Mouse (Mus musculus) brain, embryonic 18.5 days (tissue): ENCODE data around the gene Tmbim7.

Experiments
- DNase-seq: peaks from one replicate; pipeline ENCODE4 v3.0.0-alpha.2; 2012; ENCODE audit warnings: low read depth, low spot score

Tmbim7 gene

DNA sequence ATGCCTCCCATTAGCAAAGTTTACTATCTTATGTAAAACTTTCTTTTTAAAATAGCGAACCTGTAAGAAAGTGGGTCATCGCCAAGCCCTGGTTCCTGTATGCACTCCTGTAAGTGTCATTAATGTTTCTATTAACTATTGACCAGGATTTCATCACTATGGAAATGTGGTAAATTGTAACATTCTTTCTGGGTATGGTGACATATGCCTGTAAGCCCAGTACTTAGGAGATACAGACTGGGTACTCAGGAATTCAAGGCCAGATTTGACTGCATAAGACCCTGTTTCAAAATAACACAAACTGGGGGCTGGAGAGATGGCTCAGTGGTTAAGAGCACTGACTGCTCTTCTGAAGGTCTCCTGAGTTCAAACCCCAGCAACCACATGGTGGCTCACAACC lies 14.2 kb downstream of the Tmbim7 start:
- DNase-seq = no peak

DNA sequence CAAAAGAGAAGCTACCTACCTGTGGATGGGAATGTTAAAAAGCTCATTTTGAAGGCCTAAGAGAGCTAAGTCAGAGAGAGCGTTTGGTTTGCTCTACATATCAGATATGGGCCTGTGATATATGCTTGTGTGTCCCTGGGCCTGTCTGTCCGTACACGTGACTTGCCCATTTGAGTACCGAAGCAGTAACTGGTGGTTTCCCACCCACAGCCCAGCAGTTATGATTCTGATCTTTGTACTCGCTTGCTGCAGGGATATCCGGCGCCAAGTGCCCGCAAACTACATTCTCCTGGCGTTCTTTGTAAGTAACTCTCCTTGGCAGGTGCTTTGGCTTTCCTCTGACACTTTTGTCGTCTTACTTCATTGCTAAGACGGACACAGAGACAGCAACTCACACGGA lies 15.6 kb downstream of the Tmbim7 start:
- DNase-seq = no peak

DNA sequence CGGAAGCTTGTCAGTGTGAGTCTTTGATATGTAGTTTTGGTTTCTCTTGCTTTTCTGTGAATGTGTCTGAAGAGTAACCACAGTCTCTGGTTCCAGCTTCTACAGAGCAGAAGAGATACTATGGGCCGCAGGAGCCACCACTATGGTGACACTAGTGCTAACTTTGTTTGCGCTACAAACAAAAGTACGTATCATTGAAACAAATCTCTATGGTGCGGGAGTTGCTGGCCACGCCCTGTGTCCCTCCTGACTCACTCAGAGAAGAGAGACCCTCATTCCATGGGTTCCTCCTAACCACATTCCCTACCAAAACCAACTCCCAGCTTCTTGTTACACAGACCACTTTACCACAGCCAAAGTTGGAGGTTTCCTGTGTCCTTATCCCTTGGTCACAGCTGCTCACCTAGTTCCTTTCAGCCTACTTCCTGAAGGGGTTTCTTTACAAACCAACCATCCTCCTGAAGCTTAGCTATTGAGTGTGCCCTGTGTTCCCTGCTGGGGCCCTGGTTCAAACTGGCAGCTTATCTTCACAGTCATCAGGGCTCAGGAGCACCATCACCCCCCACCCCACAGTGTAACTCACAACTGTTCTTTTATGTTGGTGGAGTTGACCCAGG lies 19.1 kb downstream of the Tmbim7 start:
- no peak for DNase-seq

- DNase-seq = no peak
These were observed 37.3 kb downstream of the Tmbim7 start for GRCm38 (mm10) chr5:3688298-3688697.

GRCm38 (mm10) chr5:3691283-3691682 lies 40.3 kb downstream of the Tmbim7 start:
- no peak for DNase-seq

GRCm38 (mm10) chr5:3692956-3693355 lies 42.0 kb downstream of the Tmbim7 start:
- no peak for DNase-seq

DNA sequence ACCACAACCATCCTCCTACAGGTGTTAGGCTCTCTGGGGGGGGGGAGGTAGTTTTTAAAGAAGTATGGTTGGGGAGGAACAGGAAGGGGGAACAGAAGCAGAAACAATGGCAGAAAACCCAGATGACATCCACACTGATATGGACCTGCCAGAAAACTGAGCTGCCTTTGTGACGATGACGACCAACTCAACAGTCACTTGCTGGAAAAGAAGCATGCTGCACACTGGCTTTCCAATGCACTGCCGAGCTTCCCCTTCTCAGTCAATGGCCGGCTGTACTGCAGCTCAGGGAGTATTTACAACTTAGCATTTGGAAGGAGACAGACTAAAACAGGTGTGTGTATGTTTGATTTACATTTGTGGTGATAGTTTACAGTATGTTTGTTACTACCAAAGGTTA lies 44.2 kb downstream of the Tmbim7 start:
- no peak for DNase-seq

GRCm38 (mm10) chr5:3696031-3696430 lies 45.0 kb downstream of the Tmbim7 start:
- DNase-seq = no peak

GRCm38 (mm10) chr5:3700025-3700424 lies 49.0 kb downstream of the Tmbim7 start:
- no peak for DNase-seq

DNA sequence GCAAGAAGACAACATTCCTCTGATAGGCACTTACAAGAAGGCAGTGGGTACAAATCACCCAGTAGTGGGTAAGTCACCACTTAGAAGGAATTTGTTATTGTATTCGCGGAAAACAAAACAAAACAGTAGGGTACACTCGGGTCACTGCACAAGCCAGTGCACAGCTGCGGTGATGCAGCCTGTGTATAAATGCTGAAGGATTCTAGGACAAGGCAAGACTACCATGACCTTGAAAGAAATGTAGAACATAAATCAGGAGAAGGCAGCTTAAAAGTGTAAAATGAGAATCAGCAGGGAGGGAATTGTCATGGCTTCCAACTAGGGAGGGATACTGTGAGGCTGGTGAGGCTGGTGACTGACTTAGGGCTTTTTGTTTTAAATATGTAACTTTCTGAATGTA lies 51.2 kb downstream of the Tmbim7 start:
- DNase-seq = no peak

DNA sequence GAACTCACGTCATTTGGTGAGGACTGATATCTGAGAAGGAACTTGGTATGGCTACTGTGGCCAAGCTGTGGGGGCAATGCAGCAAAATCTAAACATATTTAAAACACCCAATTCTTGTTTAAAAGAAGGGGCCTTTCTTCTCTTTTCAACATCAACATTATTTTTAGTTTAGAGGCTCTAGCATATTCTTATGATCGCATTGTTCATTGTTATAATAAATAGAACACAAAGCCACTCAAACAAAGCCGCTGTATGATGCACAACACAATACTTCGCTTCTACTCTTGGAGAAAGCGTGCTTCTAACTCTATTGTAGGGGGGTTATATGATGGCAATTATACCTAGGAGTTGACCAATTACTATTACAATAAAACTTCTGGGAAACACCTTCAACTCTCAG lies 64.8 kb downstream of the Tmbim7 start:
- no peak for DNase-seq

GRCm38 (mm10) chr5:3719371-3719770 lies 68.4 kb downstream of the Tmbim7 start:
- DNase-seq = no peak

DNA sequence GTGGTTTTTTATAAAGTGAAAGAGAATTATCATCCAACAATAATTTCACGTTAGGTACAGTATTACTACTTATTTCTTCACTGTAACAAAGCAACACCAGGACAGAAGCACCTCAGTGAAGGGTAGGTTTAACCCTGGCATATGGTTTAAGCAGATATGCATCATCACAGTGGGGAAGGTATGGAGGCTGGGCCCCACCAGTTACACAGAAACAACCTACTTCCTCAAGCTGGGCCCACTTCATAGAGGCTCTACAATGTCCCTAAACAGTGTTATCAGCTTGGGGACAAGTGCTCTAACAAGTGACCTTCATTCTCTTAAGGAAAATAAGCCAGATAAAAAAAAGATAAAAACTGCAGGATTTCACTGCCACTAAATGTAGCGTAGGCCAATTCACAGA lies 71.9 kb downstream of the Tmbim7 start:
- no peak for DNase-seq

GRCm38 (mm10) chr5:3723415-3723814 lies 72.4 kb downstream of the Tmbim7 start:
- no peak for DNase-seq

DNA sequence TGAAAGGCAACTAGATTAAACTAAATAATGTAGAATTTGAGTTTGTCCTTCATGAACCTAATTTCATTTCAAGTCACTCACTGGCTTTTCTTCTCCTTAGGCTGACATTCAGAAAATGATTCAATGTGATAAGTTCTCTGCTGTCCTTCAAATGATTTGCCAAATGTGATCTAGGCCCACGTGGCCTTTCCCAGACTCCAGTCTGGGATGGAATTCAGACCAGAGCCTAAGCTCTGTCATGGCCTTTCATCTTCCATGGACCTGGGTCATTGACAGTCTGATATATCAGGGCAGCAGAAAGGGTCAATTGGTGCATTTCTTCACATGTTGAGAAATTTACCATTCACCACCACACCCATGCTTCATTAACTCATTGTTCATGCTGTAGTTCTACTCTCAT lies 74.5 kb downstream of the Tmbim7 start:
- DNase-seq = no peak

- DNase-seq = no peak
These were observed 77.8 kb downstream of the Tmbim7 start for GRCm38 (mm10) chr5:3728820-3729219.
